Mouse (Mus musculus) common myeloid progenitor, adult 5-6 weeks (primary cell): ENCODE measurements around the gene Zkscan14. TPM values are rescaled to one million over a fixed set of nuclear protein-coding genes. Genes with fewer than 3 reads are reported as not detected.
"Not testable (repeated sequence)": the region's sequence is repeated elsewhere in the genome, so short reads cannot be mapped to it uniquely, and the experiment has no call there.

Experiments
- ATAC-seq: replicated peaks from 2 replicates; pipeline ENCODE4 v1.8.0; 2016; ENCODE audit warnings: low read depth, mild to moderate bottlenecking, moderate TSS enrichment, inconsistent platforms; ENCODE audit not compliant: poor library complexity, severe bottlenecking
- total RNA-seq: library from RNA; stranded (forward); fragments of 200-1000, 187-1606 nt; gene quantifications from 2 replicates; pipeline ENCODE4 v1.2.3, GENCODE M21; 2017

The Zkscan14 gene
- total RNA-seq: 21.9 and 22.0 TPM in 2 replicates

DNA sequence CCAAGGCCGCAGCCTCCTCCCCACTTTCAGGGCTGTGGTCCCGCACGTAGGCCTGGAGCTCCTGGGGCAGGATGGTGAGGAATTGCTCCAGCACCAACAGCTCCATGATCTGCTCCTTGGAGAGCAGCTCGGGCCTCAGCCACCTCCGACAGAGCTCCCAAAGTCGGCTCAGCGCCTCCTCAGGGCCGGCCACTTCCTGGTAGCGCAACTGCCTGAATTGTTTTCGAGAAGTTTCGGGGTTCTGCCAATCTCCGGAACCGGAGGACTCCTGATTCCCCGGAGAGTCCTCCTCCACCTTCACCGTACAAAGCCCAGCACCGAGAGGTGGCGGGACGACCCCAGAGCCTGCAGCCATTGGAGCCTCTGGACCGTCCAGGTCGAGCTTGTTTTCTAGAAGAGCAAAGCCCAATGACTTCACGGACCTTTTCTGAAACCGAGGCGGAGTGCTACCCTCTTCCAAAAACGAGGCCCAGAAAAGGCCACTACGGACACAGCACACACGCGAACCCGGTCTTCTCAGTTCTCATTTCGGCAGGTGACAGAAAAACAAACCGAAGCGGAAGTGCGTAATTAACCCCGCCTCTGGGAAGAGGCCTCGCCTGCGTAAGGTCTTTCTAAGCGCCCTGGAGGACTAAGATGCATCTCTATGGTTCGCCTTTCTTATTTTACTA lies at the start of gene Zkscan14:
Gene Zkscan14, minus strand, starts transcription at position 548 of the 671 bp plus-strand sequence.
- ATAC-seq: peak; percentile 59

- no peak for ATAC-seq
Observed at GRCm38 (mm10) chr5:145249520-145249919, 47.9 kb upstream of the Zkscan14 start.

- ATAC-seq: peak; percentile 40
Observed at GRCm38 (mm10) chr5:145234636-145235035, 33.0 kb upstream of the Zkscan14 start.

DNA sequence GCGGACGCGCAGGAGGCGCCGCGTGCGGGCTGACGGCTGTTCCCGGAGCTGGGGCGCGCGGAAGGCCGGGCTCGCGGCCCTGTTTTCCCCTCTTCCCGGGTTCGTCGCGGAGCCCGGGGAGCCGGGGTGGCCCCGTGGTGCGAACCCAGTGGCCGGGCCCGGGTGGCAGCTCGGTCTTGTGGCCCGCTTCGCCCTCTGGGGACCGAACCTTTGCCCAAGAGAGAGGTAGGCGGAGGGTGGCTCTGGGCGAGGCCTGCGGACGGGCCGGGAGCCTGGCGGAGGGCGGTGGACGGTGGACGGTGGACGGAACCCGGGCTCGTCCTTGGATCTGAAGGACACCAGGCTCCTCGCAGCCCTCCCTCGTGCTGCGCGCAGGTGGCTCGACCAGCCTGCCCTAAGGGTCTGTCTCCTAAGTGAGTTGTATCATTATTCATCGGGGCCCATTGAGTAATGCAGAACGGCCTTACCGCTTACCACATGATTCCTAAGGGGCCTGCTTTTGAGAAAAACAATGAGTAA lies 30.3 kb upstream of the Zkscan14 start:
- ATAC-seq: 0 out of 2 replicates have a peak, but pooled peaks have one; percentile 5

- ATAC-seq: peak; percentile 92
Observed at GRCm38 (mm10) chr5:145231367-145231871, 29.8 kb upstream of the Zkscan14 start, which contains the start of gene Zfp655. Gene Zfp655 (plus strand): TSS chr5:145231715.

- ATAC-seq: no peak
Observed at GRCm38 (mm10) chr5:145230641-145231040, 29.0 kb upstream of the Zkscan14 start.

GRCm38 (mm10) chr5:145229283-145229682 lies 27.6 kb upstream of the Zkscan14 start:
- not testable (repeated sequence) for ATAC-seq

GRCm38 (mm10) chr5:145226453-145226852 lies 24.8 kb upstream of the Zkscan14 start:
- no peak for ATAC-seq

DNA sequence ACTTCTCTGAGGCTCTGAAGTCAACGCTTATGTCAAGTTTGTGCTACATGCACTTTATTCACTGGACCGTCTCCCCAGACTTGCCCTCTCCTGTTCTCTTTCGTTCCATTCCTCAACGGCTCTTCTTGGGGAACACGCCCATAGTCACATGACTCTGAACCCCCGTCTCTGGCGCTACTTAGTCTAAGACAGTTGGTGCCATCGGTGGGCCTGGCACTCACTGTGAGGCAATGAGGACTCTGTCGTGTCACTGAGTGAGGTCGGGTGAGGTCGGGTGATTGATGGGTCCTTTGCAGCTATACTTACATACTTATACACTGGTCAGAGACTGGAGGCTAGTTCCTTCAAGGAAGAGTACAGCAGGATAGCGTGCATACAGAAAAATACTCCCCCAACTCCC lies 21.7 kb upstream of the Zkscan14 start:
- ATAC-seq: no peak

- ATAC-seq: peak; percentile 36; the same call in 1 of the 2 replicates
Observed at GRCm38 (mm10) chr5:145222840-145223239, 21.2 kb upstream of the Zkscan14 start.

DNA sequence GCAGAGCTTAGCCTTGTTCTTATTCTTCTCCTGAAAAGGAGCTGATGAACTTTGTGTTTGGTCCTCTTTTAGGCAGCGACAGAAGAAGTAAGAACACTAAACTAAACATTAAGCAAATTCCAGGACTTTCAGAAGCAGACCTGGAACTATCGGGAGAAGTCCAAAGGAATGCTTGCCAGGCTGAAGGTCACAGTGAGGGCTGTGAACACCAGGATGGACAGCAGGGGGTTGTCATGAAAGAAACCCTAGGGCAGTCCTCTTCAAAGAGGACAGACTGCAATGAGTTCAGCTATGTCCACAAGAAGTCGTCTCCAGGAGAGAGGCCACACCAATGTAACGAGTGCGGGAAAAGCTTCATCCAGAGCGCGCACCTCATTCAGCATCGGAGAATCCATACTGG lies 18.3 kb upstream of the Zkscan14 start:
- no peak for ATAC-seq

GRCm38 (mm10) chr5:145218671-145219070 lies 17.0 kb upstream of the Zkscan14 start:
- ATAC-seq: no peak

GRCm38 (mm10) chr5:145218206-145218605 lies 16.5 kb upstream of the Zkscan14 start:
- no peak for ATAC-seq

GRCm38 (mm10) chr5:145217746-145218145 lies 16.1 kb upstream of the Zkscan14 start:
- no peak for ATAC-seq

DNA sequence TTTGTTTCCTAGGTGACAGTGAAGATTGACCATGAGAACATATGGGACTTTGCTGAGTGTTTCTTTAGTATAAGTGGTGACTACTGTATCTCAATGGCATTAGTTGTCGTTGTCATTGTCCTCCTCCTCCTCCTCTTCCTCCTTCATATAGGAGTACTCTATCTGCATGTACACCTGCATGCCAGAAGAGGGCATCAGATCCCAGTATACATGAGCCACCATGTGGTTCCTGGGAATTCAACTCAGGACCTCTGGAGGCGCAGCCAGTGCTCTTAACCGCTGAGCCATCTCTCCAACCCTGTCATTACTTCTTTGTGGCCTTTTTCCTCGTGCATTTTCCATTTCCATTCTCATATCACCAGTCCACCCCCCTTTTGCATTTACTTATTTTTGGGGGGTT lies 13.0 kb upstream of the Zkscan14 start:
- peak; percentile 63; the same call in 1 of the 2 replicates for ATAC-seq

- no peak for ATAC-seq
Observed at GRCm38 (mm10) chr5:145213505-145213904, 11.8 kb upstream of the Zkscan14 start.

GRCm38 (mm10) chr5:145212216-145212615 lies 10.5 kb upstream of the Zkscan14 start:
- no peak for ATAC-seq

- no peak for ATAC-seq
Observed at GRCm38 (mm10) chr5:145211340-145211739, 9.7 kb upstream of the Zkscan14 start.

GRCm38 (mm10) chr5:145208391-145208790 lies 6.7 kb upstream of the Zkscan14 start:
- ATAC-seq: not testable (repeated sequence)

GRCm38 (mm10) chr5:145207954-145208353 lies 6.3 kb upstream of the Zkscan14 start:
- no peak for ATAC-seq

DNA sequence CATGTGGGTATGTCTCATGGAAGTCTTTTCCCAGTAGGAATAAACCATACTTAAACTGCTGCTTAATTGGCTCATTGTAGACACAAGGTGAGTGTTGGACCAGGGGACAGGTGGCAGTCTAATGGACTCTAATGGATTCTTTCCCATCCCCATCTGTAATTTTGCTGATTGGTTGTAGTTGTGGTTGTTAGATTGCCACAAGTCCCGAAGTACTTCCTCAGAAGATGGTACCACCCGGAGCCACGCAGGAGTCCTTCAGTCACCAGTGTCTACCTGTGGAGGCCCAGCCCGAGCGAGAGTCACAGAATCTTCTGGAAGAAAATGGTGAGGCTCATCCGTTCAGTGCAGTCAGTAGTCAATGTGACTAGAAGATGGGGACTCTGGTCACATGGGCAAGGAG lies 5.7 kb upstream of the Zkscan14 start:
- no peak for ATAC-seq

- ATAC-seq: no peak
Observed at GRCm38 (mm10) chr5:145205041-145205440, 3.4 kb upstream of the Zkscan14 start.
